Mouse (Mus musculus): Measurements from ENCODE around the gene Dph6. TPM values are rescaled to one million over a fixed set of nuclear protein-coding genes. Genes with fewer than 3 reads are reported as not detected.
"Not testable (repeated sequence)": the region's sequence is repeated elsewhere in the genome, so short reads cannot be mapped to it uniquely, and the experiment has no call there.

Dph6 gene
- polyA plus RNA-seq, 1 experiment, result 14.4 TPM

GRCm38 (mm10) chr2:114658954-114659353, 4.2 kb upstream of the Dph6 start:
- H3K4me3 ChIP-seq (replicated peaks; ENCODE audit: insufficient read depth, low read depth, low read length), result no peak overlapping the region
- H3K4me1 ChIP-seq (ENCODE audit: control insufficient read depth, insufficient read depth, low read length), result no peaks in the 10 kb centered on the region
- no peak overlapping the region for H3K27ac ChIP-seq (ENCODE audit: insufficient read depth, low read length)
- no peaks in the 10 kb centered on the region for H3K27me3 ChIP-seq (ENCODE audit: control insufficient read depth, insufficient read depth, low read length)
- TF ChIP-seq CTCF (IDR thresholded peaks at IDR 0.05; ENCODE audit: borderline replicate concordance, insufficient read depth, low read depth, low read length) (no peak), POLR2A (IDR thresholded peaks at IDR 0.05; ENCODE audit: borderline replicate concordance, insufficient read depth, low read length) (no peak)
- DNase-seq, result no peak
- WGBS, result 82% methylated on average over 2 of the region's 2 CpGs

GRCm38 (mm10) chr2:114646240-114646639, 8.5 kb downstream of the Dph6 start:
- no peak overlapping the region for H3K27ac ChIP-seq (ENCODE audit: insufficient read depth, low read length)
- 45% methylated on average over 5 of the region's 5 CpGs for WGBS
- no peaks in the 10 kb centered on the region for H3K27me3 ChIP-seq (ENCODE audit: control insufficient read depth, insufficient read depth, low read length)
- DNase-seq, result no peak
- H3K4me1 ChIP-seq (ENCODE audit: control insufficient read depth, insufficient read depth, low read length), result no peaks in the 10 kb centered on the region
- H3K4me3 ChIP-seq (replicated peaks; ENCODE audit: insufficient read depth, low read depth, low read length), result no peak overlapping the region
- TF ChIP-seq CTCF (IDR thresholded peaks at IDR 0.05; ENCODE audit: borderline replicate concordance, insufficient read depth, low read depth, low read length) (no peak), POLR2A (IDR thresholded peaks at IDR 0.05; ENCODE audit: borderline replicate concordance, insufficient read depth, low read length) (no peak)

GRCm38 (mm10) chr2:114643832-114644231, 10.9 kb downstream of the Dph6 start:
- DNase-seq, result no peak
- no peaks in the 10 kb centered on the region for H3K4me1 ChIP-seq (ENCODE audit: control insufficient read depth, insufficient read depth, low read length)
- no peak for TF ChIP-seq CTCF (IDR thresholded peaks at IDR 0.05; ENCODE audit: borderline replicate concordance, insufficient read depth, low read depth, low read length)
- TF ChIP-seq POLR2A (IDR thresholded peaks at IDR 0.05; ENCODE audit: borderline replicate concordance, insufficient read depth, low read length), result no peak
- H3K4me3 ChIP-seq (replicated peaks; ENCODE audit: insufficient read depth, low read depth, low read length), result no peak overlapping the region
- WGBS, result 87% methylated on average over 2 of the region's 2 CpGs
- no peaks in the 10 kb centered on the region for H3K27me3 ChIP-seq (ENCODE audit: control insufficient read depth, insufficient read depth, low read length)
- H3K27ac ChIP-seq (ENCODE audit: insufficient read depth, low read length), result no peak overlapping the region

GRCm38 (mm10) chr2:114624683-114625082, 30.1 kb downstream of the Dph6 start:
- peak in 1 of 2 experiments; percentile 18 for DNase-seq
- H3K27ac ChIP-seq (ENCODE audit: insufficient read depth, low read length), result no peak overlapping the region
- H3K4me3 ChIP-seq (replicated peaks; ENCODE audit: insufficient read depth, low read depth, low read length), result no peak overlapping the region
- H3K4me1 ChIP-seq (ENCODE audit: control insufficient read depth, insufficient read depth, low read length), result no peaks in the 10 kb centered on the region
- TF ChIP-seq CTCF (IDR thresholded peaks at IDR 0.05; ENCODE audit: borderline replicate concordance, insufficient read depth, low read depth, low read length) (no peak), POLR2A (IDR thresholded peaks at IDR 0.05; ENCODE audit: borderline replicate concordance, insufficient read depth, low read length) (no peak)
- 77% methylated on average over 4 of the region's 4 CpGs for WGBS
- H3K27me3 ChIP-seq (ENCODE audit: control insufficient read depth, insufficient read depth, low read length), result no peaks in the 10 kb centered on the region

- no peak overlapping the region for H3K4me3 ChIP-seq (replicated peaks; ENCODE audit: insufficient read depth, low read depth, low read length)
- no peaks in the 10 kb centered on the region for H3K4me1 ChIP-seq (ENCODE audit: control insufficient read depth, insufficient read depth, low read length)
- no peak for DNase-seq
- no peak for TF ChIP-seq CTCF (IDR thresholded peaks at IDR 0.05; ENCODE audit: borderline replicate concordance, insufficient read depth, low read depth, low read length)
- TF ChIP-seq POLR2A (IDR thresholded peaks at IDR 0.05; ENCODE audit: borderline replicate concordance, insufficient read depth, low read length), result no peak
- H3K27ac ChIP-seq (ENCODE audit: insufficient read depth, low read length), result no peak overlapping the region
- no peaks in the 10 kb centered on the region for H3K27me3 ChIP-seq (ENCODE audit: control insufficient read depth, insufficient read depth, low read length)
- WGBS, result 31% methylated on average over 2 of the region's 2 CpGs
Measured at GRCm38 (mm10) chr2:114622550-114622939, 32.2 kb downstream of the Dph6 start.

- DNase-seq, result no peak
- 65% methylated on average over 5 of the region's 5 CpGs for WGBS
- Histone ChIP-seq H3K27ac (ENCODE audit: insufficient read depth, low read length) (no peak overlapping the region), H3K4me3 (replicated peaks; ENCODE audit: insufficient read depth, low read depth, low read length) (no peak overlapping the region), H3K4me1 (ENCODE audit: control insufficient read depth, insufficient read depth, low read length) (no peaks in the 10 kb centered on the region), H3K27me3 (ENCODE audit: control insufficient read depth, insufficient read depth, low read length) (no peaks in the 10 kb centered on the region)
- TF ChIP-seq CTCF (IDR thresholded peaks at IDR 0.05; ENCODE audit: borderline replicate concordance, insufficient read depth, low read depth, low read length), result no peak
- no peak for TF ChIP-seq POLR2A (IDR thresholded peaks at IDR 0.05; ENCODE audit: borderline replicate concordance, insufficient read depth, low read length)
Measured at GRCm38 (mm10) chr2:114621781-114622549, 32.8 kb downstream of the Dph6 start.

- WGBS, result 91% methylated on average over 2 of the region's 2 CpGs
- TF ChIP-seq POLR2A (IDR thresholded peaks at IDR 0.05; ENCODE audit: borderline replicate concordance, insufficient read depth, low read length) (no peak), CTCF (IDR thresholded peaks at IDR 0.05; ENCODE audit: borderline replicate concordance, insufficient read depth, low read depth, low read length) (no peak)
- no peak overlapping the region for H3K4me3 ChIP-seq (replicated peaks; ENCODE audit: insufficient read depth, low read depth, low read length)
- H3K4me1 ChIP-seq (ENCODE audit: control insufficient read depth, insufficient read depth, low read length), result no peaks in the 10 kb centered on the region
- no peak overlapping the region for H3K27ac ChIP-seq (ENCODE audit: insufficient read depth, low read length)
- H3K27me3 ChIP-seq (ENCODE audit: control insufficient read depth, insufficient read depth, low read length), result no peaks in the 10 kb centered on the region
- no peak for DNase-seq
Measured at GRCm38 (mm10) chr2:114611576-114611975, 43.2 kb downstream of the Dph6 start.

- Histone ChIP-seq H3K4me3 (replicated peaks; ENCODE audit: insufficient read depth, low read depth, low read length) (no peak overlapping the region), H3K27me3 (ENCODE audit: control insufficient read depth, insufficient read depth, low read length) (no peaks in the 10 kb centered on the region), H3K27ac (ENCODE audit: insufficient read depth, low read length) (no peak overlapping the region), H3K4me1 (ENCODE audit: control insufficient read depth, insufficient read depth, low read length) (no peaks in the 10 kb centered on the region)
- WGBS, result 55% methylated on average over 2 of the region's 2 CpGs
- no peak for DNase-seq
- no peak for TF ChIP-seq POLR2A (IDR thresholded peaks at IDR 0.05; ENCODE audit: borderline replicate concordance, insufficient read depth, low read length)
- TF ChIP-seq CTCF (IDR thresholded peaks at IDR 0.05; ENCODE audit: borderline replicate concordance, insufficient read depth, low read depth, low read length), result no peak
Measured at GRCm38 (mm10) chr2:114610110-114610509, 44.7 kb downstream of the Dph6 start.

GRCm38 (mm10) chr2:114605202-114605601, 49.6 kb downstream of the Dph6 start:
- not testable (repeated sequence) for H3K27me3 ChIP-seq (ENCODE audit: control insufficient read depth, insufficient read depth, low read length); H3K4me1 ChIP-seq (ENCODE audit: control insufficient read depth, insufficient read depth, low read length); H3K4me3 ChIP-seq (replicated peaks; ENCODE audit: insufficient read depth, low read depth, low read length); DNase-seq; H3K27ac ChIP-seq (ENCODE audit: insufficient read depth, low read length)

Measured in cerebellum, adult 2 months (tissue).